Mouse (Mus musculus): ENCODE results near the gene Pld3. TPM values are rescaled to one million over a fixed set of nuclear protein-coding genes. Genes with fewer than 3 reads are reported as not detected.

Pld3 gene
- polyA plus RNA-seq, 1 experiment from 2014 or later = 64.5 TPM

DNA sequence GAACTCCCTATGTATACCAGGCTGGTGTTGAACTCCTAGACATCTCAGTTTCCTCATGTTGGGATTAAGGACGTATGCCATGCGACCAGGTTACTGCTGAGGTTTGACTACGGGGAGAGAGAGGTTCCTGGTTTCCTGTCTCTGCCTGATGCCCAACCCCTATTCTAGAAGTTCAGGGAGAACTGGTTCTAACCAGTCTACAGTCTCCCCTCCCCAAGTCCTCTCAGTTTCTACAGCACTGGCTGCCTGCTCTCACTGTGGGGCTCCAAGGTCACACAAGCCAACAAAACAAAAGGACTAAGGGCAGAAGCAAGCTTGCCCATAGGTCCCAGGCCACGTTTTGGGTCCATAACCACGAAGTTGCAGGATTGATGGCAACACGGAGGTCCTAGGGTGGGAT lies 3.4 kb downstream of the Pld3 start:
- H3K9me3 ChIP-seq = no peaks in the 10 kb centered on the region
- no peaks in the 10 kb centered on the region for H3K27me3 ChIP-seq (replicated peaks)
- H3K4me1 ChIP-seq (replicated peaks) = no peaks in the 10 kb centered on the region; the same call in 1 of the 2 replicates
- no peak overlapping the region for H3K4me2 ChIP-seq (replicated peaks)
- no peaks in the 10 kb centered on the region for H3K36me3 ChIP-seq
- no peak for ATAC-seq
- no peak overlapping the region for H3K4me3 ChIP-seq (replicated peaks)
- H3K27ac ChIP-seq = no peak overlapping the region
- WGBS = 76% methylated on average over 6 of the region's 6 CpGs
- H3K9ac ChIP-seq = no peak overlapping the region

DNA sequence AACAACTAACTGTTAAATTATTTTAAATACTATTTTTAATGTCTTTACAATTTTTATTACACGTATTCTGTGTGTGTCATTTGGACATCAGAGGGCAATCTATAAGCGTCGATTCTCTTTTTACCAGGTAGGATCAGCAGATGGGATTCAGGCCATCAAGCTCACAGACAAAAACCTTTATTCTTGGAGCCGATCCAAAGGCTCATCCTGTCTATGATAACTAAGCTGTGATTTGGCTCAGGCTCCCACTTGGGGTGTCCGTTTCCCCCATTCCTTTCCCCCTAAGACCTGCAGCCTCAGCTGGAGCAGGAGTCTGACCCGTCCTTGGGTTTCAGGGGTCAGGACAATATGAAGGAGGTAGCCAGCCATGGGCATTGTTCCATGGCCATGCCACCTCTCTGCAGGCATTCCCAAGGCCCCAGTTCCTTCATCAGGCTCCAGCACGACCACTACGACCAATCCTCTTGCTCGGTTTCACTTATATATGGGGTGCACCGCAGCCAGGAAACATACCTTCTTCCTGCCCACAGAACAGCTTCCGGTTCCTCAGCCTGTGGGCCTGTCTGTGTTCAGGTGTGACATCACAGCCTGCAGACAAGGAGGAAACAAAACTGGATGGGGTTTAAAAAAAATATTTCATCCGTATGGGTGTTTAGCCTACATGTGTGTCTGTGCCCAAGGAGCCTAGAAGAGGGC lies 8.2 kb downstream of the Pld3 start:
- peaks cover 9% of the 10 kb centered on the region; the same call in 1 of the 2 replicates for H3K4me1 ChIP-seq (replicated peaks)
- no peaks in the 10 kb centered on the region for H3K36me3 ChIP-seq
- 85% methylated on average over 12 of the region's 12 CpGs for WGBS
- no peak overlapping the region for H3K4me2 ChIP-seq (replicated peaks)
- no peak for ATAC-seq
- no peak overlapping the region for H3K27ac ChIP-seq
- no peak overlapping the region for H3K4me3 ChIP-seq (replicated peaks)
- no peak overlapping the region for H3K9ac ChIP-seq
- no peaks in the 10 kb centered on the region for H3K27me3 ChIP-seq (replicated peaks)
- H3K9me3 ChIP-seq = no peaks in the 10 kb centered on the region

GRCm38 (mm10) chr7:27543851-27544250 lies 9.2 kb downstream of the Pld3 start:
- no peaks in the 10 kb centered on the region for H3K9me3 ChIP-seq
- H3K36me3 ChIP-seq = no peaks in the 10 kb centered on the region
- no peaks in the 10 kb centered on the region for H3K27me3 ChIP-seq (replicated peaks)
- H3K9ac ChIP-seq = no peak overlapping the region
- no peak overlapping the region for H3K4me3 ChIP-seq (replicated peaks)
- H3K4me1 ChIP-seq (replicated peaks) = peaks cover 9% of the 10 kb centered on the region; the same call in 1 of the 2 replicates
- H3K4me2 ChIP-seq (replicated peaks) = no peak overlapping the region
- 82% methylated on average over 4 of the region's 4 CpGs for WGBS
- peak overlapping the region; percentile 40; the same call in 1 of the 2 replicates for H3K27ac ChIP-seq
- ATAC-seq = no peak

GRCm38 (mm10) chr7:27543065-27543464 lies 10.0 kb downstream of the Pld3 start:
- H3K4me1 ChIP-seq (replicated peaks) = peaks cover 9% of the 10 kb centered on the region; the same call in 1 of the 2 replicates
- no peaks in the 10 kb centered on the region for H3K27me3 ChIP-seq (replicated peaks)
- H3K4me3 ChIP-seq (replicated peaks) = peak overlapping the region; percentile 42
- peak; percentile 12 for ATAC-seq
- H3K9me3 ChIP-seq = no peaks in the 10 kb centered on the region
- peak overlapping the region; percentile 79 for H3K4me2 ChIP-seq (replicated peaks)
- peak overlapping the region; percentile 61; the same call in 1 of the 2 replicates for H3K9ac ChIP-seq
- H3K27ac ChIP-seq = peak overlapping the region; percentile 40; the same call in 1 of the 2 replicates
- WGBS = 42% methylated on average over 6 of the region's 6 CpGs
- no peaks in the 10 kb centered on the region for H3K36me3 ChIP-seq

DNA sequence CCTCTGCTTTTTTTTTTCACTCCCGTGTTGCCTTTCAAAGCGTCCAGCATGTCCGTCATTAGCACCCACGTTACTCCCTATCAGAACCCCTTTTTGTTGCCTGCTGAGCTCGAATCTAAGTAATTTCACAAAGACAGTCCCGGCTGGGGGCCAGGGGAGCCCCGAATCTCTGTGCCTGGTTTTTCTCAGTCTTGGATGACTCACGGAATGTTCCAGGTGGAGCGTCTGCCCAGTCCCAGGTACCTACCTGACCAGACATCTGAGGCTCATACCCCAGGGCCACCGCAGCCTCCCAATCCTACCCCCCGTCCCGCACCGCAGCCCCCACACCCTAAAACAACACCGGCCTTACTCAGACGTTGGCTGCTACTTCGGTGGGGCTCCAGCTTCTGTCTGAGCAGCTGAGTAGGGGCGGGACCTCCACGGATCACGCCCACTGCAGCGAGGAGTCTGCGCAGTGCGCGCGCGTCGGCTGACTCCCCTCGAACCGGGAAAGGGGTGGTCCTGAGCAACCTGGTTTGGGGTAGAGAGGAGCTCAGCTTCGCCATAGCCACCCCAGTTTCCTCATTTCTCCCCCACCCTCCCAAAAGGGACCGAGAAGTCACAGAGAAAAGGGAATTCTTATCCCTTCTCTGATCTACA lies 10.5 kb downstream of the Pld3 start:
- Histone ChIP-seq H3K4me1 (replicated peaks) (peaks cover 9% of the 10 kb centered on the region; the same call in 1 of the 2 replicates), H3K9me3 (no peaks in the 10 kb centered on the region), H3K27me3 (replicated peaks) (no peaks in the 10 kb centered on the region), H3K27ac (peak overlapping the region; percentile 38; the same call in 1 of the 2 replicates), H3K36me3 (no peaks in the 10 kb centered on the region), H3K4me2 (replicated peaks) (peak overlapping the region; percentile 79), H3K4me3 (replicated peaks) (peak overlapping the region; percentile 42), H3K9ac (peak overlapping the region; percentile 61)
- WGBS = under 1% methylated on average over 30 of the region's 30 CpGs
- peak; percentile 89 for ATAC-seq

DNA sequence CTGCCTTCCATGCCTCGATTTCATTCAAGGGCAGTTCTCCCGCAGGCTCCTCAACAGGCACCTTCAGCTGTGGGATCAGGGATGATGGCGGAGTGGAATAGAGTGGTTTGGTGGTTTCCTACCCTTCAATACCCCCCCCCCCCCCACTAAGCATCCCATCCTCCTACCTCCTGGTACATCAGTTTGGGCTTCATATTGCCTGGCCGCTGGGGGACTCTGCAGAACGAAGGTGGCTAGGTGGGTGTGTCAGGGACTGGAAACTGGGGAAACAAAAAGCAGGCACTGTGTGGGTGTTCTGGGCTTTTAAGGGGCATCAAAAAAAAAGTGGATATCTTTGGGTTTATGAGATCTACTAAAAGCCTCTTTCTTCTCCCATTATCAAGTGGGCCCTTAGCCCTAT lies 11.1 kb downstream of the Pld3 start:
- Histone ChIP-seq H3K4me2 (replicated peaks) (peak overlapping the region; percentile 79), H3K36me3 (no peaks in the 10 kb centered on the region), H3K27me3 (replicated peaks) (no peaks in the 10 kb centered on the region), H3K4me1 (replicated peaks) (peaks cover 9% of the 10 kb centered on the region; the same call in 1 of the 2 replicates), H3K9ac (peak overlapping the region; percentile 61), H3K4me3 (replicated peaks) (peak overlapping the region; percentile 42), H3K9me3 (no peaks in the 10 kb centered on the region), H3K27ac (no peak overlapping the region)
- WGBS = 65% methylated on average over 5 of the region's 5 CpGs
- no peak for ATAC-seq

GRCm38 (mm10) chr7:27541431-27541830 lies 11.6 kb downstream of the Pld3 start:
- no peak for ATAC-seq
- H3K27ac ChIP-seq = no peak overlapping the region
- H3K27me3 ChIP-seq (replicated peaks) = no peaks in the 10 kb centered on the region
- H3K4me2 ChIP-seq (replicated peaks) = no peak overlapping the region
- H3K9me3 ChIP-seq = no peaks in the 10 kb centered on the region
- H3K9ac ChIP-seq = no peak overlapping the region
- no peaks in the 10 kb centered on the region for H3K36me3 ChIP-seq
- H3K4me1 ChIP-seq (replicated peaks) = peaks cover 9% of the 10 kb centered on the region; the same call in 1 of the 2 replicates
- no peak overlapping the region for H3K4me3 ChIP-seq (replicated peaks)
- 84% methylated on average over 16 of the region's 16 CpGs for WGBS

DNA sequence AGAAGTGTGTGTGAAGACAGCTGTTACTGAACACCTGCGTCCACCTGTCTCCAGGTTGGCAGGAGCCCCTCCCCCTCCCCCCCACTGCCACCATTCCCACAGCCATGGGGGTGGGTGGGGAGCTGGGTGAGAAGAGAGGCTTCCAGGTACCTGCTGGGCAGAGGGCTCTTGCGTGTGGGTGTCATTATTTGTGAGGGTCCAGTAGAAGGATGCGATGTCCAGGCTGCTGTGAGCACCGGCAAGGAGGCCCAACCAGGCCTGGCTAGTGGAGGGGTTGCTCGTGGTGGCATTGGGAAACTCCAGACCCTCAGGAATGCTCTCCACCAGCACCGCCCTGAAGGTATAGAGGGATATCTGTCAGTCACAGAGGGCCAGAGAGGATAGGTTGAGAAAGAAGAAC lies 12.1 kb downstream of the Pld3 start:
- H3K9ac ChIP-seq = no peak overlapping the region
- no peak overlapping the region for H3K27ac ChIP-seq
- H3K36me3 ChIP-seq = no peaks in the 10 kb centered on the region
- H3K4me3 ChIP-seq (replicated peaks) = no peak overlapping the region
- no peaks in the 10 kb centered on the region for H3K27me3 ChIP-seq (replicated peaks)
- H3K9me3 ChIP-seq = no peaks in the 10 kb centered on the region
- no peak for ATAC-seq
- H3K4me1 ChIP-seq (replicated peaks) = peaks cover 9% of the 10 kb centered on the region; the same call in 1 of the 2 replicates
- H3K4me2 ChIP-seq (replicated peaks) = no peak overlapping the region
- 84% methylated on average over 6 of the region's 6 CpGs for WGBS

DNA sequence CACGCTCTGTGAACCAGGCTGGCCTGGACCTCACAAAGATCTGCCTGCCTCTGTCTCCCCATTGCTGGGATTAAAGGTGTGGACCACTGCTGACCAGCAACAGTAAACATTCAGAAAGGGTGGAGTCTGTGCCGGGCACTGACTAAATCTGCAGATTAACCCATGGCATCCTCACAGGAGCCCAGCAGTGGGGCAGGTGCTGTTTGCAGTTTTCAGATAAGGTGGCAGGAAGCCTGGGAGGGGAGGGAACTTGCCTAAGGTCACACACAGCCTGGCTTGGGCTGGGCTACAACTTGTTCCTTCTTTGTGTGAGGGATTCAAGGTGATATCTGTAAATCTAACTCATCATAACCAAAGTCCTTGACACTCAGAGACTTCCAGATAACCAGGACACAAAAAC lies 12.5 kb downstream of the Pld3 start:
- Histone ChIP-seq H3K9ac (no peak overlapping the region), H3K4me2 (replicated peaks) (no peak overlapping the region), H3K4me1 (replicated peaks) (peaks cover 9% of the 10 kb centered on the region; the same call in 1 of the 2 replicates), H3K4me3 (replicated peaks) (no peak overlapping the region), H3K27ac (no peak overlapping the region), H3K36me3 (0 out of 2 replicates have a peak, but pooled peaks cover 2% of the 10 kb centered on the region), H3K9me3 (no peaks in the 10 kb centered on the region), H3K27me3 (replicated peaks) (no peaks in the 10 kb centered on the region)
- ATAC-seq = no peak; the same call in 1 of the 2 replicates
- WGBS = 56% methylated on average over 2 of the region's 2 CpGs

GRCm38 (mm10) chr7:27538797-27539196 lies 14.2 kb downstream of the Pld3 start:
- Histone ChIP-seq H3K9ac (no peak overlapping the region), H3K27me3 (replicated peaks) (no peaks in the 10 kb centered on the region), H3K4me1 (replicated peaks) (peaks cover 4% of the 10 kb centered on the region; the same call in 1 of the 2 replicates), H3K4me3 (replicated peaks) (no peak overlapping the region), H3K36me3 (0 out of 2 replicates have a peak, but pooled peaks cover 2% of the 10 kb centered on the region), H3K9me3 (no peaks in the 10 kb centered on the region), H3K4me2 (replicated peaks) (no peak overlapping the region), H3K27ac (no peak overlapping the region)
- 82% methylated on average over 2 of the region's 2 CpGs for WGBS
- no peak for ATAC-seq

DNA sequence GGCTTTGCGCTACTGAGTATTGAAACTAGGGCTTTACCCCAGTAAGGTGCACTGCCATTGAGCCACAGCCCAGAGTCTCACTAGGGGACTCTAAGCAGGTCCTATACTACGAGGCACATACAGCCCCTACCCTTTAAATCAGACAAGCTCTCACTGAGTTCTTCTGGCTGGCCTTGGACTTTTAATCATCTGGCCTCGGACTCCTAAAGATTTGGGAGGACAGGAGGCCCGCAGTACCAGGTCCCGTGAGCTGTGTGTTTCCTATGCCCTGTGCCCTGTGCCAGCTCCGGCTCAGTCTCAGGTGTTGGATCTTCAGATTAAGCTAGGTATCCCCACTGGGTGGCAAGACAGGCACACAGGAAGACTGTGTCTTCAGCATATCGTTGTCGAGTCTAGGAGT lies 15.0 kb downstream of the Pld3 start:
- no peak overlapping the region for H3K4me2 ChIP-seq (replicated peaks)
- whole genome bisulfite sequencing = 81% methylated on average over 8 of the region's 8 CpGs
- H3K9ac ChIP-seq = no peak overlapping the region
- H3K27ac ChIP-seq = no peak overlapping the region
- H3K4me1 ChIP-seq (replicated peaks) = 0 out of 2 replicates have a peak, but pooled peaks cover 3% of the 10 kb centered on the region
- H3K27me3 ChIP-seq (replicated peaks) = no peaks in the 10 kb centered on the region
- 0 out of 2 replicates have a peak, but pooled peaks cover 2% of the 10 kb centered on the region for H3K36me3 ChIP-seq
- H3K4me3 ChIP-seq (replicated peaks) = no peak overlapping the region
- H3K9me3 ChIP-seq = no peaks in the 10 kb centered on the region
- no peak for ATAC-seq

DNA sequence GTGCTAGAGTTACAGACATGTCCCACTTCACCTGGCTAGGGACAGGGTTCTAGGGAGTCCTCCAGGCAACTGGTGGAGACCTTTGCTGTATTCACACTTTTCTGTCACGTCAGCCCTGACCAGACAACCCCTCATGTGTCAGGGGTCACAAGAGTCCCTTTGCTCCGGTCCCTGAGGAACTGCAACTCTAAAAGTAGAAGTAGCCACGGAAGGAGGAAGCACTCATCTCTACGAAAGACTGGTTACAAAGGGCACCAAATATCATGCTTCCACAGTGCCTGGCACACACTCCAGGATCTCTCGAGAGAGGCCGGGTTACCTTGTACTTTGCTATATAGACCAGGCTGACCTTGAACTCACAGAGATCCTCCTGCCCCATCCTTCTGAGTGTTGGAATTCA lies 16.4 kb downstream of the Pld3 start:
- H3K4me2 ChIP-seq (replicated peaks) = no peak overlapping the region
- 80% methylated on average over 6 of the region's 6 CpGs for WGBS
- H3K27ac ChIP-seq = no peak overlapping the region
- H3K36me3 ChIP-seq = 0 out of 2 replicates have a peak, but pooled peaks cover 8% of the 10 kb centered on the region
- no peaks in the 10 kb centered on the region for H3K27me3 ChIP-seq (replicated peaks)
- ATAC-seq = no peak
- H3K4me1 ChIP-seq (replicated peaks) = 0 out of 2 replicates have a peak, but pooled peaks cover 2% of the 10 kb centered on the region
- no peaks in the 10 kb centered on the region for H3K9me3 ChIP-seq
- H3K9ac ChIP-seq = no peak overlapping the region
- no peak overlapping the region for H3K4me3 ChIP-seq (replicated peaks)

Data from intestine, embryonic 15.5 days (tissue).